Mouse (Mus musculus): ENCODE measurements around the gene Ptprn2.

- TF ChIP-seq CTCF (IDR thresholded peaks at IDR 0.05; ENCODE audit: low read depth, low read length) (no peak), POLR2A (IDR thresholded peaks at IDR 0.05; ENCODE audit: borderline replicate concordance, low read depth, low read length) (no peak)
These were observed 152.0 kb downstream of the Ptprn2 start for GRCm38 (mm10) chr12:116637498-116637897.

Measured in bone marrow macrophage, adult 2 months (primary cell).